Mouse (Mus musculus): ENCODE results near the gene H13. TPM values are rescaled to one million over a fixed set of nuclear protein-coding genes. Genes with fewer than 3 reads are reported as not detected.

H13 gene
- polyA plus RNA-seq, 1 experiment from 2014 or later = 88.6 TPM

DNA sequence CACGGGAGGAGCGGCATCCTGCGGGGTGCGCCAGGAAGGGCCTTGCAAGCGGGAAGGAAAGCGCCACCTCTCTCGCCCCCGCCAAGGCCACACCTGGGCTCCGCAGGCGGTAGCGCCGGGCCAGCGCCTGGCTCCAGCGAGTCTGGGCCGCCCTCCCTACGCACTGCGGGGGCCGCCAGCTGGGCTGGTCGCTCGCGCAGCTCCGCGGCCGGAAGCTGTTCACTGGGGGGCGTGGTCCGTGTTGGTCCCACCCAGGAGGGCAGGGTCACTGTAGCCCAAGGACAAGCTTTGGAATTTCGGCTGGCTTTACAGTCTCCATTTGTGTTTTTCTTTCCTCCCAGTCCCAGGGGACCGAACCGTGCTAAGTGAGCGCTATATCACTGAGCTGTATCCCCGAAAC, 38.4 kb downstream of the H13 start:
- Histone ChIP-seq H3K4me3 (ENCODE audit: low read depth, low read length) (peak overlapping the region; percentile 46), H3K9me3 (ENCODE audit: control insufficient read depth, low read length) (no peaks in the 10 kb centered on the region), H3K27me3 (replicated peaks; ENCODE audit: control insufficient read depth, insufficient read depth, low read length) (no peaks in the 10 kb centered on the region), H3K4me1 (replicated peaks; ENCODE audit: control insufficient read depth, insufficient read depth, low read length) (peaks cover 21% of the 10 kb centered on the region), H3K36me3 (ENCODE audit: control insufficient read depth, insufficient read depth, low read length) (peaks cover 29% of the 10 kb centered on the region), H3K9ac (ENCODE audit: low read depth, low read length) (peak overlapping the region; percentile 60), H3K27ac (ENCODE audit: low read depth, low read length) (peak overlapping the region; percentile 77), H3K4me2 (peak overlapping the region; percentile 73)
- DNase-seq (ENCODE audit: low spot score) (peak; percentile 86), ATAC-seq (replicated peaks; ENCODE audit: low FRiP score) (peak; percentile 85)
- 12% methylated on average over 31 of the region's 31 CpGs for WGBS

DNA sequence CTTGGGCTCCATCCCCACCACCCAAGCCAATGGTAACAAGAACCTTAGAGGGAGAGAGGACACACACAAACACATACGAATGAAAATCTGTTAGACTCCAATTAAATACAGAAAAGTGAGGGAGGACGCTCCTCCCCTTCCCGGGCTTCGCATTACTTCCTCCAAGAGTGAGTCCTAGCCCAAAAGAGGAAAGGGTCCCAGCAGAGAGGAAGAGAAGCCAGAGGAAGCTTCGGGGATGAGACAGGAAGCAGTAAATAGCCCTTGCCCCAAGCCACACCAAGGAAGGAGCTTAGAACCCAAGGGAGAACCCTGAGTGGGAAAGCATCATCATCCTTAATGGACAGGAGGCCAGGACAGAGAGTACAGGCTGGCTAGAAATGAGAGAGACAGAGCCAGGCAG, 39.8 kb downstream of the H13 start:
- Histone ChIP-seq H3K36me3 (ENCODE audit: control insufficient read depth, insufficient read depth, low read length) (peaks cover 19% of the 10 kb centered on the region), H3K9ac (ENCODE audit: low read depth, low read length) (no peak overlapping the region), H3K9me3 (ENCODE audit: control insufficient read depth, low read length) (no peaks in the 10 kb centered on the region), H3K4me3 (ENCODE audit: low read depth, low read length) (no peak overlapping the region), H3K27me3 (replicated peaks; ENCODE audit: control insufficient read depth, insufficient read depth, low read length) (no peaks in the 10 kb centered on the region), H3K27ac (ENCODE audit: low read depth, low read length) (no peak overlapping the region), H3K4me2 (no peak overlapping the region; the same call in 1 of the 2 replicates), H3K4me1 (replicated peaks; ENCODE audit: control insufficient read depth, insufficient read depth, low read length) (peaks cover 21% of the 10 kb centered on the region)
- ATAC-seq (replicated peaks; ENCODE audit: low FRiP score) (no peak), DNase-seq (ENCODE audit: low spot score) (no peak)
- 63% methylated on average over 5 of the region's 5 CpGs for WGBS

- H3K9me3 ChIP-seq (ENCODE audit: control insufficient read depth, low read length) = no peaks in the 10 kb centered on the region
- H3K4me1 ChIP-seq (replicated peaks; ENCODE audit: control insufficient read depth, insufficient read depth, low read length) = no peaks in the 10 kb centered on the region
- H3K4me2 ChIP-seq = no peak overlapping the region
- no peaks in the 10 kb centered on the region for H3K27me3 ChIP-seq (replicated peaks; ENCODE audit: control insufficient read depth, insufficient read depth, low read length)
- no peak overlapping the region for H3K27ac ChIP-seq (ENCODE audit: low read depth, low read length)
- no peak overlapping the region for H3K4me3 ChIP-seq (ENCODE audit: low read depth, low read length)
- no peak for ATAC-seq (replicated peaks; ENCODE audit: low FRiP score)
- no peak for DNase-seq (ENCODE audit: low spot score)
- WGBS = 81% methylated on average over 6 of the region's 6 CpGs
- H3K36me3 ChIP-seq (ENCODE audit: control insufficient read depth, insufficient read depth, low read length) = no peaks in the 10 kb centered on the region
- H3K9ac ChIP-seq (ENCODE audit: low read depth, low read length) = no peak overlapping the region
Measured at GRCm38 (mm10) chr2:152716241-152716772, 47.0 kb downstream of the H13 start.

DNA sequence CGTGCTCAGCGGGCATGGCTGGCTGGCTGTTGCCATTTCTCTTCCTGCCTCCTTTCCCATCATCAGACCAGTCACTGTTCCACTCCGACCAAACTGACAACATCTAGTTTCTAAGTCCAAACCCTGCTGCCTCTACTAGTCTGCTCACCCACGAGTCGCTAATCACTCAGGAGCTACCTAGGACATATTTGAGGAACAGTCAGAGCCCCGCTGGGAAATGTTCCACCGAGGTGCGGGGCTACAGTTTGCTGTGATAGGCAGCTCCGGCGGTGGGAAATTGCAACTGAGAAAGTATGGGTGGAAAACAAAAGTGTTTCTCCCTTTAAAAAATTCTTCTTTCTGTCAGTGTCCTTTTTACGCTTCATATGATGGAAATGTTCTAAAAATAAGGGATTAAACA, 48.4 kb downstream of the H13 start:
- WGBS = 78% methylated on average over 11 of the region's 11 CpGs
- DNase-seq (ENCODE audit: low spot score) = no peak
- Histone ChIP-seq H3K36me3 (ENCODE audit: control insufficient read depth, insufficient read depth, low read length) (no peaks in the 10 kb centered on the region), H3K27me3 (replicated peaks; ENCODE audit: control insufficient read depth, insufficient read depth, low read length) (no peaks in the 10 kb centered on the region; the same call in 1 of the 2 replicates), H3K9me3 (ENCODE audit: control insufficient read depth, low read length) (no peaks in the 10 kb centered on the region), H3K4me1 (replicated peaks; ENCODE audit: control insufficient read depth, insufficient read depth, low read length) (no peaks in the 10 kb centered on the region), H3K27ac (ENCODE audit: low read depth, low read length) (no peak overlapping the region), H3K9ac (ENCODE audit: low read depth, low read length) (no peak overlapping the region), H3K4me2 (no peak overlapping the region), H3K4me3 (ENCODE audit: low read depth, low read length) (no peak overlapping the region)
- ATAC-seq (replicated peaks; ENCODE audit: low FRiP score) = no peak

DNA sequence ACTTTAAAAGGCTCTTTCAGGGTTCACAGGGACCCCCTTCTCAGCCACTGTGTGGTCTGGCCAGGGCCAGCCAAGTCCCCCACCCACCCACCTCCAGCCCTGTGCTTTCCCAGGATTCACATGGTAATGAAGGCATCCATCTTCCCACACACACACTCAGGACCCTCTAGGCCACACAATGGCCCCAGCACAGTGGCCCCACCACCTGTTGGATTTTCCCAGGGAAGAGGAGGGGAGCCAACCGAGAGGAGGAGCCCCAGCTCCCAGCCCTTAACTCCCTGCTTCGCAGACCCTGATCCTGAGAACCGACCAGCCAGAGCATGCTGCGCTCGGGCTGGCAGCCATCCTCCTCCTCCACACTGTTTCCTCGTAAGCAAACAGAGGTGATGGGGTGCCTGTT, 48.8 kb downstream of the H13 start:
- no peak for DNase-seq (ENCODE audit: low spot score)
- no peak for ATAC-seq (replicated peaks; ENCODE audit: low FRiP score)
- WGBS = 66% methylated on average over 6 of the region's 6 CpGs
- Histone ChIP-seq H3K27ac (ENCODE audit: low read depth, low read length) (no peak overlapping the region), H3K27me3 (replicated peaks; ENCODE audit: control insufficient read depth, insufficient read depth, low read length) (no peaks in the 10 kb centered on the region; the same call in 1 of the 2 replicates), H3K4me3 (ENCODE audit: low read depth, low read length) (no peak overlapping the region), H3K9ac (ENCODE audit: low read depth, low read length) (no peak overlapping the region), H3K4me1 (replicated peaks; ENCODE audit: control insufficient read depth, insufficient read depth, low read length) (no peaks in the 10 kb centered on the region), H3K36me3 (ENCODE audit: control insufficient read depth, insufficient read depth, low read length) (no peaks in the 10 kb centered on the region), H3K4me2 (no peak overlapping the region), H3K9me3 (ENCODE audit: control insufficient read depth, low read length) (no peaks in the 10 kb centered on the region)

- 5% methylated on average over 37 of the region's 37 CpGs for WGBS
- ATAC-seq (replicated peaks; ENCODE audit: low FRiP score) (no peak), DNase-seq (ENCODE audit: low spot score) (no peak)
- H3K27me3 ChIP-seq (replicated peaks; ENCODE audit: control insufficient read depth, insufficient read depth, low read length) = peaks cover 17% of the 10 kb centered on the region
- H3K4me2 ChIP-seq = peak overlapping the region; percentile 57
- H3K4me3 ChIP-seq (ENCODE audit: low read depth, low read length) = peak overlapping the region; percentile 34
- H3K36me3 ChIP-seq (ENCODE audit: control insufficient read depth, insufficient read depth, low read length) = no peaks in the 10 kb centered on the region
- peaks cover 19% of the 10 kb centered on the region for H3K4me1 ChIP-seq (replicated peaks; ENCODE audit: control insufficient read depth, insufficient read depth, low read length)
- H3K9me3 ChIP-seq (ENCODE audit: control insufficient read depth, low read length) = no peaks in the 10 kb centered on the region
- no peak overlapping the region for H3K27ac ChIP-seq (ENCODE audit: low read depth, low read length)
- peak overlapping the region; percentile 21; the same call in 1 of the 2 replicates for H3K9ac ChIP-seq (ENCODE audit: low read depth, low read length)
Measured at GRCm38 (mm10) chr2:152723651-152724331, 54.5 kb downstream of the H13 start.

GRCm38 (mm10) chr2:152724332-152724723, 55.1 kb downstream of the H13 start:
- Histone ChIP-seq H3K4me3 (ENCODE audit: low read depth, low read length) (peak overlapping the region; percentile 34), H3K9me3 (ENCODE audit: control insufficient read depth, low read length) (no peaks in the 10 kb centered on the region), H3K9ac (ENCODE audit: low read depth, low read length) (no peak overlapping the region), H3K27ac (ENCODE audit: low read depth, low read length) (no peak overlapping the region), H3K4me1 (replicated peaks; ENCODE audit: control insufficient read depth, insufficient read depth, low read length) (peaks cover 25% of the 10 kb centered on the region), H3K27me3 (replicated peaks; ENCODE audit: control insufficient read depth, insufficient read depth, low read length) (peaks cover 17% of the 10 kb centered on the region), H3K36me3 (ENCODE audit: control insufficient read depth, insufficient read depth, low read length) (no peaks in the 10 kb centered on the region), H3K4me2 (peak overlapping the region; percentile 57)
- DNase-seq (ENCODE audit: low spot score) = no peak
- 52% methylated on average over 3 of the region's 3 CpGs for WGBS
- no peak for ATAC-seq (replicated peaks; ENCODE audit: low FRiP score)

DNA sequence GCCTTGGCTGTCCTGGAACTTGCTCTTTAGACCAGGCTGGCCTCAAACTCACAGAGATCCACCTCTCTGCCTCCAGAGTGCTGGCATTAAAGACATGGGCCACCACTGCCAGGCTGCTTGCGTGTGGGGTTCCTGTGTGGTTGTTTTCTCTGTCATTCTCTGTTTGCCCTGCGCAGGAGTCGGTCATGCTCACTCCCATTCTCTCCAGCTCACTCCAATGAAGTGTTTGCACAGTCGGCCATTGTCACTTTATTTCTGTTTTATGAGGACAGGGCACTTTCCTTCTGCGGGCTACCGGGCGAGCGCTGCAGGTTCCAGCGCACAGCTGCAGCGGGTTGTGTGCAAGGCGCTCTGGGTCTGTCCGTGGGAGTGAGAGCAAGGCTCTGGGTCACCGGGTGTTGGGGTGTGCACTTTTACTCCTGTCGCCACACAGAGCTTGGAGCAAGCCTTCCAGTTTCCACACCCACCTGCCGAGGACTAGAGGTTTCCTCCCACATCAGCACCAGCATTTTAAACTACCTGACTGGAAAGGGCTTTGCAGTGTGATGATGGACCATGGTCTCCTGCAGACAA, 56.0 kb downstream of the H13 start:
- no peak overlapping the region for H3K9ac ChIP-seq (ENCODE audit: low read depth, low read length)
- peaks cover 34% of the 10 kb centered on the region for H3K4me1 ChIP-seq (replicated peaks; ENCODE audit: control insufficient read depth, insufficient read depth, low read length)
- H3K27me3 ChIP-seq (replicated peaks; ENCODE audit: control insufficient read depth, insufficient read depth, low read length) = peaks cover 17% of the 10 kb centered on the region
- no peak overlapping the region for H3K4me3 ChIP-seq (ENCODE audit: low read depth, low read length)
- H3K4me2 ChIP-seq = no peak overlapping the region
- 72% methylated on average over 15 of the region's 15 CpGs for WGBS
- H3K36me3 ChIP-seq (ENCODE audit: control insufficient read depth, insufficient read depth, low read length) = no peaks in the 10 kb centered on the region
- no peak overlapping the region for H3K27ac ChIP-seq (ENCODE audit: low read depth, low read length)
- no peaks in the 10 kb centered on the region for H3K9me3 ChIP-seq (ENCODE audit: control insufficient read depth, low read length)
- DNase-seq (ENCODE audit: low spot score) (no peak), ATAC-seq (replicated peaks; ENCODE audit: low FRiP score) (no peak)

GRCm38 (mm10) chr2:152726213-152726612, 57.0 kb downstream of the H13 start:
- no peaks in the 10 kb centered on the region for H3K36me3 ChIP-seq (ENCODE audit: control insufficient read depth, insufficient read depth, low read length)
- no peak overlapping the region for H3K4me3 ChIP-seq (ENCODE audit: low read depth, low read length)
- WGBS = 82% methylated on average over 6 of the region's 6 CpGs
- no peak overlapping the region for H3K9ac ChIP-seq (ENCODE audit: low read depth, low read length)
- no peaks in the 10 kb centered on the region for H3K9me3 ChIP-seq (ENCODE audit: control insufficient read depth, low read length)
- DNase-seq (ENCODE audit: low spot score) = no peak
- H3K4me2 ChIP-seq = no peak overlapping the region
- ATAC-seq (replicated peaks; ENCODE audit: low FRiP score) = no peak
- no peak overlapping the region for H3K27ac ChIP-seq (ENCODE audit: low read depth, low read length)
- peaks cover 34% of the 10 kb centered on the region for H3K4me1 ChIP-seq (replicated peaks; ENCODE audit: control insufficient read depth, insufficient read depth, low read length)
- peaks cover 17% of the 10 kb centered on the region for H3K27me3 ChIP-seq (replicated peaks; ENCODE audit: control insufficient read depth, insufficient read depth, low read length)

Data from liver, embryonic 11.5 days (tissue).